Comparison of ENCODE assay signal across 14 mouse cellular contexts in genomic region chr12:84165631-84166373, GRCm38 (mm10). TPM values are rescaled to one million over a fixed set of nuclear protein-coding genes. Genes with fewer than 3 reads are reported as not detected.
DNase-seq lines count a peak whose midpoint lies in the region; ATAC-seq and TF ChIP-seq lines count a peak whose summit lies in the region.
"Had no signal": no experiment of that assay in that cellular context is flagged by ENCODE, and none has a peak within 500 bp of the region (broad histone marks: within the 10 kb centered on the region; RNA-seq: fewer than 3 reads in every experiment).

No protein-coding gene starts in this region.

- intact Hi-C loops in heart, adult 2 months (cut with DNase I): no loop called here

- H3K4me2 ChIP-seq in lung, postnatal 0 days (replicated peaks; ENCODE audit: low read depth, low read length): no peak overlapping the region
- H3K4me2 ChIP-seq: neural tube, embryonic 13.5 days had no signal

- WGBS in heart, adult 2 months: 20% methylated on average over 8 of the region's 8 CpGs
- 53% methylated on average over 8 of the region's 8 CpGs for WGBS in heart, embryonic 10.5 days
- WGBS in lung, postnatal 0 days: 29% methylated on average over 8 of the region's 8 CpGs

- TF ChIP-seq POLR2A in heart, adult 2 months (IDR thresholded peaks at IDR 0.05; ENCODE audit: insufficient read depth, low read depth, low read length): no peak

- peak overlapping the region; percentile 40; the same call in 1 of the 2 replicates for H3K9ac ChIP-seq in heart, adult 2 months (ENCODE audit: low read depth, low read length)
- no peak overlapping the region for H3K9ac ChIP-seq in lung, postnatal 0 days (replicated peaks; ENCODE audit: low read depth)
- H3K9ac ChIP-seq: neural tube, embryonic 13.5 days had no signal

- H3K79me2 ChIP-seq in heart, adult 2 months (replicated peaks; ENCODE audit: control insufficient read depth, insufficient read depth, low read length): peaks cover 5% of the 10 kb centered on the region

- peak overlapping the region; percentile 73 for H3K27ac ChIP-seq in heart, adult 2 months
- no peak overlapping the region for H3K27ac ChIP-seq in heart, embryonic 10.5 days
- H3K27ac ChIP-seq in lung, postnatal 0 days (ENCODE audit: low read length): peak overlapping the region; percentile 60; the same call in 1 of the 2 replicates
- H3K27ac ChIP-seq: hindbrain, embryonic 10.5 days; layer of hippocampus, adult 2 months; neural tube, embryonic 13.5 days had no signal

- no peak for DNase-seq in heart, adult 2 months
- DNase-seq in heart, embryonic 10.5 days (ENCODE audit: low spot score): no peak
- DNase-seq in lung, postnatal 0 days (ENCODE audit: low spot score): peak; percentile 55
- DNase-seq in lung, postnatal 10 days: no peak
- peak; percentile 67 for DNase-seq in forelimb bud, embryonic 11.5 days (ENCODE audit: low read depth, low spot score)
- no peak for DNase-seq in urinary bladder, postnatal 36 days (ENCODE audit: low spot score in 2 of 2)
- DNase-seq in urinary bladder, postnatal 10 days (ENCODE audit: low spot score): no peak
- DNase-seq: adrenal gland, adult 8-10 months; kidney, adult 11 months; midbrain, embryonic 14.5 days had no signal

- H3K36me3 ChIP-seq in heart, adult 2 months (ENCODE audit: control insufficient read depth, insufficient read depth, low read length): peaks cover 7% of the 10 kb centered on the region
- peaks cover 47% of the 10 kb centered on the region for H3K36me3 ChIP-seq in heart, embryonic 10.5 days
- no peaks in the 10 kb centered on the region for H3K36me3 ChIP-seq in lung, postnatal 0 days (ENCODE audit: insufficient read depth, low read length)

- peaks cover 11% of the 10 kb centered on the region for H3K4me1 ChIP-seq in heart, adult 2 months (ENCODE audit: control insufficient read depth, insufficient read depth, low read length)
- peaks cover 48% of the 10 kb centered on the region for H3K4me1 ChIP-seq in heart, embryonic 10.5 days
- peaks cover 10% of the 10 kb centered on the region; the same call in 1 of the 2 replicates for H3K4me1 ChIP-seq in lung, postnatal 0 days (ENCODE audit: insufficient read depth, low read depth, low read length)
- H3K4me1 ChIP-seq: neural tube, embryonic 13.5 days had no signal

- no peaks in the 10 kb centered on the region for H3K9me3 ChIP-seq in heart, embryonic 10.5 days
- H3K9me3 ChIP-seq in lung, postnatal 0 days (ENCODE audit: low read length): no peaks in the 10 kb centered on the region
- H3K9me3 ChIP-seq: hindbrain, embryonic 10.5 days; neural tube, embryonic 13.5 days had no signal

- no peaks in the 10 kb centered on the region for H3K27me3 ChIP-seq in heart, adult 2 months (ENCODE audit: control insufficient read depth, insufficient read depth, low read length)
- no peaks in the 10 kb centered on the region for H3K27me3 ChIP-seq in heart, embryonic 10.5 days (ENCODE audit: insufficient read depth, poor library complexity, severe bottlenecking)
- H3K27me3 ChIP-seq in lung, postnatal 0 days (replicated peaks; ENCODE audit: insufficient read depth, low read length): no peaks in the 10 kb centered on the region
- H3K27me3 ChIP-seq: neural tube, embryonic 13.5 days had no signal

- no peak overlapping the region for H3K4me3 ChIP-seq in heart, adult 2 months
- no peak overlapping the region for H3K4me3 ChIP-seq in heart, embryonic 10.5 days
- no peak overlapping the region for H3K4me3 ChIP-seq in lung, postnatal 0 days (ENCODE audit: low read depth, low read length)
- H3K4me3 ChIP-seq: hindbrain, embryonic 10.5 days; layer of hippocampus, adult 2 months; neural tube, embryonic 13.5 days had no signal

- TF ChIP-seq EP300 in heart, adult 2 months (IDR thresholded peaks at IDR 0.05; ENCODE audit: insufficient read depth, low read depth, low read length): no peak
- peak; percentile 90 for TF ChIP-seq EP300 in lung, postnatal 0 days (IDR thresholded peaks at IDR 0.05)

- no peak for TF ChIP-seq CTCF in heart, adult 2 months (IDR thresholded peaks at IDR 0.05)
- TF ChIP-seq CTCF in lung, postnatal 0 days (IDR thresholded peaks at IDR 0.05): no peak

- peak; percentile 27 for ATAC-seq in lung, postnatal 0 days
- no peak for ATAC-seq in cerebellum, adult (ENCODE audit: insufficient number of reproducible peaks, low FRiP score, low TSS enrichment)

RNA-seq across cellular contexts. Expression of gene Pnma1, which starts 17.5 kb away (rescaled TPM):
- under 1 TPM; 0.10 to 0.20 TPM for total RNA-seq in heart, adult 2 months (2021)
- 0.04 and 0.06 TPM in 2 replicates for polyA plus RNA-seq in heart, adult 2 months (2012; rRNA removed)
- 0.71 and 1.1 TPM in 2 replicates for polyA plus RNA-seq in heart, embryonic 10.5 days (2016; fragmentation: Nextera tagmentation; extraction: Ambion mirVana)
- 1.9 and 2.9 TPM in 2 replicates for polyA plus RNA-seq in lung, postnatal 0 days (2015; fragmentation: Nextera tagmentation; extraction: Ambion mirVana)

RNA-seq across cellular contexts. Expression of gene Dnal1, which starts 51.6 kb away (rescaled TPM):
- 1 to 10 TPM; 6.9 to 7.9 TPM for total RNA-seq in heart, adult 2 months (2021)
- polyA plus RNA-seq in heart, adult 2 months (2012; rRNA removed): 3.4 and 5.4 TPM in 2 replicates
- polyA plus RNA-seq in heart, embryonic 10.5 days (2016; fragmentation: Nextera tagmentation; extraction: Ambion mirVana): 3.4 and 3.7 TPM in 2 replicates
- 3.1 and 4.5 TPM in 2 replicates for polyA plus RNA-seq in lung, postnatal 0 days (2015; fragmentation: Nextera tagmentation; extraction: Ambion mirVana)

RNA-seq across cellular contexts. Expression of gene Elmsan1, which starts 52.9 kb away (rescaled TPM):
- total RNA-seq in heart, adult 2 months (2021): 10 to 100 TPM; 12.3 to 14.7 TPM
- 8.1 and 8.4 TPM in 2 replicates for polyA plus RNA-seq in heart, adult 2 months (2012; rRNA removed)
- polyA plus RNA-seq in heart, embryonic 10.5 days (2016; fragmentation: Nextera tagmentation; extraction: Ambion mirVana): 8.0 and 10.5 TPM in 2 replicates
- 5.9 and 6.7 TPM in 2 replicates for polyA plus RNA-seq in lung, postnatal 0 days (2015; fragmentation: Nextera tagmentation; extraction: Ambion mirVana)

Comparison
In these comparisons a context has a peak if more than half of its experiments do, and no peak if none do; other contexts are left out.
1. DNase-seq: peak in lung, postnatal 0 days (single experiment) and forelimb bud, embryonic 11.5 days (single experiment); none in heart, adult 2 months (0 of 2), heart, embryonic 10.5 days (single experiment), lung, postnatal 10 days (single experiment), urinary bladder, postnatal 36 days (0 of 2) and urinary bladder, postnatal 10 days (single experiment).